Mouse (Mus musculus) hindlimb bud, embryonic 11.5 days (tissue): ENCODE results near the gene Phf21a.

ENCODE experiments used
- DNase-seq: peaks from one replicate; pipeline ENCODE4 v3.0.0-alpha.2; 2012; ENCODE audit warnings: low read depth, low spot score; ENCODE audit errors: extremely low spot score

Gene Phf21a

GRCm38 (mm10) chr2:92353402-92353801 is 260.5 kb downstream of the Phf21a start:
- DNase-seq = no peak

- no peak for DNase-seq
These were observed 261.3 kb downstream of the Phf21a start for GRCm38 (mm10) chr2:92354224-92354623.

- no peak for DNase-seq
These were observed 266.4 kb downstream of the Phf21a start for GRCm38 (mm10) chr2:92359301-92359700.

- DNase-seq = no peak
These were observed 267.4 kb downstream of the Phf21a start for GRCm38 (mm10) chr2:92360186-92360823.

- DNase-seq = no peak
These were observed 268.0 kb downstream of the Phf21a start for GRCm38 (mm10) chr2:92360893-92361292.

- no peak for DNase-seq
These were observed 268.9 kb downstream of the Phf21a start for GRCm38 (mm10) chr2:92361795-92362194.

- no peak for DNase-seq
These were observed 269.8 kb downstream of the Phf21a start for GRCm38 (mm10) chr2:92362571-92363228.

- no peak for DNase-seq
These were observed 271.2 kb downstream of the Phf21a start for GRCm38 (mm10) chr2:92364086-92364485.

GRCm38 (mm10) chr2:92365568-92365967 is 272.7 kb downstream of the Phf21a start:
- no peak for DNase-seq

GRCm38 (mm10) chr2:92367383-92368029 is 274.6 kb downstream of the Phf21a start:
- no peak for DNase-seq

- DNase-seq = no peak
These were observed 277.5 kb downstream of the Phf21a start for GRCm38 (mm10) chr2:92370375-92370774.

- no peak for DNase-seq
These were observed 278.2 kb downstream of the Phf21a start for GRCm38 (mm10) chr2:92370821-92371805.

GRCm38 (mm10) chr2:92371971-92372690 is 279.2 kb downstream of the Phf21a start:
- no peak for DNase-seq

GRCm38 (mm10) chr2:92372767-92373436 is 280.0 kb downstream of the Phf21a start:
- DNase-seq = no peak

GRCm38 (mm10) chr2:92373437-92373813 is 280.5 kb downstream of the Phf21a start:
- DNase-seq = no peak

- no peak for DNase-seq
These were observed 281.6 kb downstream of the Phf21a start, which contains the start of the genes Pex16 and Large2 for GRCm38 (mm10) chr2:92374514-92374913. Pex16 (plus strand) TSS chr2:92374676. Large2 (minus strand) TSS chr2:92374869.

GRCm38 (mm10) chr2:92375099-92375623 is 282.2 kb downstream of the Phf21a start:
- peak; percentile 86 for DNase-seq

- DNase-seq = no peak
These were observed 282.9 kb downstream of the Phf21a start for GRCm38 (mm10) chr2:92375788-92376187.

- no peak for DNase-seq
These were observed 283.4 kb downstream of the Phf21a start for GRCm38 (mm10) chr2:92376300-92376699.
